9 mouse cellular contexts compared by ENCODE assay signal in genomic region chr3:40853123-40853738, GRCm38 (mm10). TPM values are rescaled to one million over a fixed set of nuclear protein-coding genes. Genes with fewer than 3 reads are reported as not detected.
DNase-seq lines count a peak whose midpoint lies in the region; ATAC-seq and TF ChIP-seq lines count a peak whose summit lies in the region.
"Not testable (repeated sequence)": the region's sequence is repeated elsewhere in the genome, so short reads cannot be mapped to it uniquely, and the experiment has no call there.
"Had no signal": no experiment of that assay in that cellular context is flagged by ENCODE, and none has a peak within 500 bp of the region (broad histone marks: within the 10 kb centered on the region; RNA-seq: fewer than 3 reads in every experiment).

No protein-coding gene starts in this region.

- ATAC-seq in CD4-positive, CD25-positive, alpha-beta regulatory T cell, adult 4 months = peak; percentile 72
- ATAC-seq in inflammation-experienced regulatory T-cells, adult 6 months = peak; percentile 57

- TF ChIP-seq POLR2A in MEL (IDR thresholded peaks at IDR 0.05; ENCODE audit: control insufficient read depth in 1 of 2, insufficient read depth in 1 of 2, low read depth in 1 of 2, low read length in 2 of 2, poor library complexity in 1 of 2) = not testable (repeated sequence)

- H3K4me1 ChIP-seq in MEL (ENCODE audit: control insufficient read depth in 1 of 2, insufficient read depth in 2 of 2, low read length in 2 of 2) = not testable (repeated sequence)

- not testable (repeated sequence) for TF ChIP-seq EP300 in MEL (IDR thresholded peaks at IDR 0.05; ENCODE audit: low read depth in 1 of 2, low read length in 2 of 2)

- TF ChIP-seq CTCF in MEL (IDR thresholded peaks at IDR 0.05 in 2 of 3, conservative IDR thresholded peaks at IDR 0.05 in 1 of 3; ENCODE audit: control insufficient read depth in 1 of 3, insufficient read depth in 1 of 3, low read depth in 2 of 3, low read length in 3 of 3, poor library complexity in 1 of 3, severe bottlenecking in 1 of 3) = not testable (repeated sequence)

- not testable (repeated sequence) for H3K9me3 ChIP-seq in MEL (replicated peaks; ENCODE audit: insufficient read depth, low read length)

- H3K27ac ChIP-seq in MEL (ENCODE audit: control insufficient read depth, low read depth, low read length) = not testable (repeated sequence)

- not testable (repeated sequence) for H3K27me3 ChIP-seq in MEL (ENCODE audit: control insufficient read depth in 1 of 2, insufficient read depth in 2 of 2, low read length in 2 of 2); splenic B cell, adult 2 months (ENCODE audit: control insufficient read depth, insufficient read depth, low read length, poor library complexity, severe bottlenecking)

- not testable (repeated sequence) for H3K4me3 ChIP-seq in MEL (ENCODE audit: control insufficient read depth in 1 of 2, insufficient read depth in 1 of 2, low read depth in 2 of 2, low read length in 2 of 2)

- not testable (repeated sequence) for H3K36me3 ChIP-seq in MEL (ENCODE audit: control insufficient read depth in 1 of 2, insufficient read depth in 2 of 2, low read length in 2 of 2); splenic B cell, adult 2 months (ENCODE audit: control insufficient read depth, insufficient read depth, low read length, poor library complexity, severe bottlenecking)

- DNase-seq in CD4-positive helper T cell, adult 2 months (ENCODE audit: low read depth, low spot score) = peak; percentile 16
- DNase-seq in MEL (ENCODE audit: low read depth, low spot score) = not testable (repeated sequence)
- peak; percentile 17 for DNase-seq in heart, adult 11 months
- peak; percentile 44 for DNase-seq in splenic B cell, adult 2 months (ENCODE audit: low read depth, low spot score)

- H3K79me2 ChIP-seq in MEL (ENCODE audit: control insufficient read depth, insufficient read depth, low read length, poor library complexity) = not testable (repeated sequence)

- not testable (repeated sequence) for H3K9ac ChIP-seq in MEL (ENCODE audit: control insufficient read depth, low read depth, low read length, poor library complexity, severe bottlenecking)

- not testable (repeated sequence) for TF ChIP-seq RAD21 in MEL (IDR thresholded peaks at IDR 0.05; ENCODE audit: low read depth, low read length)

TF ChIP-seq in MEL, 35 proteins besides CTCF, POLR2A, EP300 and RAD21:
- TF ChIP-seq ETS1 (IDR thresholded peaks at IDR 0.05; ENCODE audit: low read depth, low read length) = peak; percentile 59

RNA-seq across cellular contexts. Expression of gene Abhd18, which starts 6.5 kb away (rescaled TPM):
- 10 to 100 TPM; 15.6 to 17.2 TPM for polyA plus RNA-seq in CD4-positive, CD25-positive, alpha-beta regulatory T cell, adult 4 months (2017; shearing (Covaris generic))
- total RNA-seq in MEL (2012; rRNA removed) = 1.3 and 2.9 TPM in 2 replicates
- 1 to 10 TPM in 1 of 2 experiments, not detected in 1; 3.6 TPM for polyA plus RNA-seq in MEL (2012; ENCODE audit: insufficient read depth in 1 of 2, insufficient read length in 2 of 2, low read depth in 1 of 2, low replicate concordance in 2 of 2, missing spikeins in 1 of 2)
- polyA plus RNA-seq in inflammation-experienced regulatory T-cells, adult 6 months (2017; shearing (Covaris generic)) = 10 to 100 TPM; 14.7 to 18.8 (median 18.4) TPM

RNA-seq across cellular contexts. Expression of gene Mfsd8, which starts 6.5 kb away (rescaled TPM):
- 10 to 100 TPM; 12.9 to 18.8 TPM for polyA plus RNA-seq in CD4-positive, CD25-positive, alpha-beta regulatory T cell, adult 4 months (2017; shearing (Covaris generic))
- 3.2 and 4.0 TPM in 2 replicates for total RNA-seq in MEL (2012; rRNA removed)
- polyA plus RNA-seq in MEL (2012; ENCODE audit: insufficient read depth in 1 of 2, insufficient read length in 2 of 2, low read depth in 1 of 2, low replicate concordance in 2 of 2, missing spikeins in 1 of 2) = 1 to 10 TPM in 1 of 2 experiments, not detected in 1; 6.4 TPM
- polyA plus RNA-seq in inflammation-experienced regulatory T-cells, adult 6 months (2017; shearing (Covaris generic)) = 10 to 100 TPM; 14.5 to 20.9 (median 15.2) TPM

RNA-seq across cellular contexts. Expression of gene 1700034I23Rik, which starts 49.1 kb away (rescaled TPM):
- under 1 TPM; 0.86 to 0.96 TPM for polyA plus RNA-seq in CD4-positive, CD25-positive, alpha-beta regulatory T cell, adult 4 months (2017; shearing (Covaris generic))
- not detected in 2 replicates for total RNA-seq in MEL (2012; rRNA removed)
- not detected for polyA plus RNA-seq in MEL (2012; ENCODE audit: insufficient read depth in 1 of 2, insufficient read length in 2 of 2, low read depth in 1 of 2, low replicate concordance in 2 of 2, missing spikeins in 1 of 2)
- 1 to 10 TPM in 1 of 3 experiments, under 1 TPM in 2; 0.47 to 1.2 (median 0.97) TPM for polyA plus RNA-seq in inflammation-experienced regulatory T-cells, adult 6 months (2017; shearing (Covaris generic))
- polyA plus RNA-seq: embryonic facial prominence, embryonic 14.5 days; forebrain, embryonic 11.5 days; G1E had no signal

RNA-seq across cellular contexts. Expression of gene Plk4, which starts 53.4 kb away (rescaled TPM):
- 1 to 10 TPM; 5.6 to 6.2 TPM for polyA plus RNA-seq in CD4-positive, CD25-positive, alpha-beta regulatory T cell, adult 4 months (2017; shearing (Covaris generic))
- 60.3 and 71.0 TPM in 2 replicates for total RNA-seq in MEL (2012; rRNA removed)
- 100 to 1,000 TPM in 1 of 2 experiments, 10 to 100 TPM in 1; 57.6 to 381 TPM for polyA plus RNA-seq in MEL (2012; ENCODE audit: insufficient read depth in 1 of 2, insufficient read length in 2 of 2, low read depth in 1 of 2, low replicate concordance in 2 of 2, missing spikeins in 1 of 2)
- polyA plus RNA-seq in inflammation-experienced regulatory T-cells, adult 6 months (2017; shearing (Covaris generic)) = 10 to 100 TPM in 1 of 3 experiments, 1 to 10 TPM in 2; 4.8 to 19.8 (median 6.1) TPM
